Mouse (Mus musculus): Measurements from ENCODE around the gene Hist1h2bq. TPM values are rescaled to one million over a fixed set of nuclear protein-coding genes. Genes with fewer than 3 reads are reported as not detected.
"Not testable (repeated sequence)": the region's sequence is repeated elsewhere in the genome, so short reads cannot be mapped to it uniquely, and the experiment has no call there.

Hist1h2bq gene
- total RNA-seq (2015) = 340 and 370 TPM in 2 replicates
- total RNA-seq (2017) = 37.2 and 71.4 TPM in 2 replicates

- peak; percentile 79 for ATAC-seq (ENCODE audit: poor library complexity, severe bottlenecking)
Observed at GRCm38 (mm10) chr13:21810073-21810472, at the start of gene Hist1h2bq, which contains the start of gene Hist1h2ao. Gene Hist1h2bq, minus strand, starts transcription at chr13:21810197. Gene Hist1h2ao, plus strand, starts transcription at chr13:21810465.

DNA sequence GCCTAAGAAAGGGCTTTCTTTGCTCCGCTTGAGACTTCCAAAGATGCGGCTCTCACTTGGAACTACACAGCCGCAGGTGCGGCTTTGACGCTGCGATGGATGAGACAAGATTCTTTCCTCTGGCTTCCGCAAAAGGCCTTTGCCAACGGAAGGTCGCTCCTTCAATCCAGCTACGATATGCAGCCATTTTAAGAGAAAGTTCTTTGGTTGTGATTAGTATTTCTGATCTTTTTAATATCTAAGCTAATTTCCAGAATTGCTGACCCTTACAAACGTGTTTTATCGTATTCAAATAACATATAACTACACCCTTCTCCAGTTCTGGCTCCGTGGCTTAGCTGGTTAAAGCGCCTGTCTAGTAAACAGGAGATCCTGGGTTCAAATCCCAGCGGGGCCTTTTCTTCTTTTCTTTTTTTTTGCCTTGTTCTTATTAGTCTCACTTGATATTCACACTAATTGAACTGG lies 45.7 kb upstream of the Hist1h2bq start:
- no peak for ATAC-seq (ENCODE audit: poor library complexity, severe bottlenecking)

GRCm38 (mm10) chr13:21855146-21855545 lies 45.1 kb upstream of the Hist1h2bq start:
- ATAC-seq (ENCODE audit: poor library complexity, severe bottlenecking) = peak; percentile 45; the same call in 1 of the 2 replicates

- ATAC-seq (ENCODE audit: poor library complexity, severe bottlenecking) = peak; percentile 41
Observed at GRCm38 (mm10) chr13:21852215-21852945, 42.4 kb upstream of the Hist1h2bq start.

DNA sequence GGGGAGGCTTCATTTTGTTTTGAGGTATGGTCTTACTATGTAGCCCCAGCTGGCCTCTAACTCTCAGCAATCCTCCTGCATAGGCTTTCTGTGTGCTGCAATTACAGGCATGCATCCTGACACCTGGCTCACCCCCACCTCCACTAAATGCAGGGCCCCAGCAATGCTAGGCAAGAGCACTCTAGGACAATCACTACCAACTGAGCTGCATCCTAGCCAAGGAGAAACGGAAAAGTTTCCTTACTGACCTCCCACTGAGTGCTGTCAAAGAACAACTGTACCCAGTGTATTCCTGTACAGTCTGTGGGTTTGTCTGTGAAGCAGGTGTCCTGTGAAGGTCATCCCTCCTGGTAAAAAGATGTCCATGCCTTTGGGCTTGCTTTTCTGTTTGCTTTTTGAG lies 40.7 kb upstream of the Hist1h2bq start:
- ATAC-seq (ENCODE audit: poor library complexity, severe bottlenecking) = not testable (repeated sequence)

- ATAC-seq (ENCODE audit: poor library complexity, severe bottlenecking) = no peak
Observed at GRCm38 (mm10) chr13:21847883-21848282, 37.9 kb upstream of the Hist1h2bq start.

- peak; percentile 87 for ATAC-seq (ENCODE audit: poor library complexity, severe bottlenecking)
Observed at GRCm38 (mm10) chr13:21846356-21846755, 36.4 kb upstream of the Hist1h2bq start.

- peak; percentile 97 for ATAC-seq (ENCODE audit: poor library complexity, severe bottlenecking)
Observed at GRCm38 (mm10) chr13:21840508-21840907, 30.5 kb upstream of the Hist1h2bq start.

GRCm38 (mm10) chr13:21833461-21833860 lies 23.5 kb upstream of the Hist1h2bq start, which contains the start of the genes Hist1h2ap and Hist1h2br:
Gene Hist1h2ap, minus strand, starts transcription at chr13:21833507.
Gene Hist1h2br, plus strand, starts transcription at chr13:21833743.
- ATAC-seq (ENCODE audit: poor library complexity, severe bottlenecking) = peak; percentile 77

DNA sequence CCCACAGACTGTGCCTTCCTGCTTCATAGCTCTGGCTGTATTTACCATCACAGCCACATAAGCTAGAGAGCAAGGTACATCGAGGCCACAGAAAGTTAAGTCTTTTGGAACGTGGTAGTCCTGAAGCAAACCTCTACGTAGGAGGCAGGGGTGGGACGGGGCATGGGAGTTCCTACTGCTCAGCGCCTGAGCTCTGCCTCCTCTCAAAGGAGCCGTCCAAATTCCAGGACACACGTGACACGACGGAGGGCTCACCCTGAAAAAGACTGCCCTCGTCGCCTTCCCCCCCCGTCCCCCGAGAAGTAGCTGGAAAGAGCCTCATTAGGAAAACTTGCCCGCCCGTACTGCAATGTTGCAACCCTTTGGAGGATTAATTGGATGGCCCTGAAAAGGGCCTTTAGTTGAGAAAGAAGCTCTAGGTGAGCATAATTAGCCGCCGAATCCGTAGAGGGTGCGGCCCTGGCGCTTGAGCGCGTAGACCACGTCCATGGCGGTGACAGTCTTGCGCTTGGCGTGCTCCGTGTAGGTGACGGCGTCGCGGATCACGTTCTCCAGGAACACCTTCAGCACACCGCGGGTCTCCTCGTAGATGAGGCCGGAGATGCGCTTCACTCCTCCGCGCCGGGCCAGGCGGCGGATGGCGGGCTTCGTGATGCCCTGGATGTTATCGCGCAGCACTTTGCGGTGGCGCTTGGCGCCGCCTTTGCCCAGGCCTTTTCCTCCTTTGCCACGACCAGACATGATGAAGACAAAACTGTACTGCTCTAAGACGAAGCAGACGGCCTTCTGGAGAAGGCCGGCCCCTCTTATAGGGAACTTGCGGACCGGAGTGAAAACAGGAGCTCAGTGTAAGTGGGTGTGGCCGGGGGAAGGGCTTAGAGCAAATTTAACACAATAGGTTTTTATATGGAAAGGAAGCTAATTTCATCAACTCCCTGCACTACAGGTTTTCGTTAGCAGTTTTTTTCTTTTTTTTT lies 21.7 kb upstream of the Hist1h2bq start, which contains the start of gene Hist1h4n:
Gene Hist1h4n, minus strand, starts transcription at position 779 of the 977 bp plus-strand sequence.
- peak; percentile 58 for ATAC-seq (ENCODE audit: poor library complexity, severe bottlenecking)

DNA sequence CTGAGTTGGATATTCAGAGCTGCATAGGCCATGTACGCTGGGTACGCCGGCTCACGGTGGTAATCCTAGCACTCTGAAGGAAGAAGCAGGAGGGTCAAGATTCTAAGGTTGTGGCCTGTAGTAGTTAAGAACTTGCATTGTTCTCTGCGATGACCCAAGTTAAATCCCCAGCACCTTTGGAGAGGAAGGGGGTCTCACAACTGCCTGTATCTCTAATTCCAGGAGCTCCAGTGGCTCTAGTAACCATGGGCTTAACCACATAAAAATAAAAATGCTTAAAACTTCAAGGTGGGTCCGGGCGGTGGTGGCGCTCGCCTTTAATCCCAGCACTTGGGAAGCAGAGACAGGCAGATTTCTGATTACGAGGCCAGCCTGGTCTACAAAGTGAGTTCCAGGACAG lies 20.3 kb upstream of the Hist1h2bq start:
- ATAC-seq (ENCODE audit: poor library complexity, severe bottlenecking) = no peak

DNA sequence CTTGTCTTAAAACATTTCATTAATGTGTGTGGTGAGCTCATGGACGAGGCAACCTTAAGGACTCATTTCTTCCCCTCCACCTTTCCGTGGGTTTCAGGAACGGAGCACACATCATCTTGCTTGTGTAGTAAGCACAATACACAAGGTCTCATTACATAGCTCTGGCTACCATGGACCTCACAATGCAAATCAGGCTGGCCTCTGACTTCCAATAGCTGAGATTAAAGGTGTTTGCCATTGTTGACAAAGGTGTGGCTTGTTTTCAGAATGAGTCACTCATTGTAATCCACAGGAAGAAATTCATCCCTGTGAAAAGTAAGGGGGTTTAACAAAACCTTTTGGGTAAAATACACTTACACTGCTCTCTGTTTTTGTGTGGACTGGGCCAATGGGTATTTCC lies 18.5 kb upstream of the Hist1h2bq start:
- no peak for ATAC-seq (ENCODE audit: poor library complexity, severe bottlenecking)

GRCm38 (mm10) chr13:21820082-21820890 lies 10.3 kb upstream of the Hist1h2bq start:
- not testable (repeated sequence) for ATAC-seq (ENCODE audit: poor library complexity, severe bottlenecking)

DNA sequence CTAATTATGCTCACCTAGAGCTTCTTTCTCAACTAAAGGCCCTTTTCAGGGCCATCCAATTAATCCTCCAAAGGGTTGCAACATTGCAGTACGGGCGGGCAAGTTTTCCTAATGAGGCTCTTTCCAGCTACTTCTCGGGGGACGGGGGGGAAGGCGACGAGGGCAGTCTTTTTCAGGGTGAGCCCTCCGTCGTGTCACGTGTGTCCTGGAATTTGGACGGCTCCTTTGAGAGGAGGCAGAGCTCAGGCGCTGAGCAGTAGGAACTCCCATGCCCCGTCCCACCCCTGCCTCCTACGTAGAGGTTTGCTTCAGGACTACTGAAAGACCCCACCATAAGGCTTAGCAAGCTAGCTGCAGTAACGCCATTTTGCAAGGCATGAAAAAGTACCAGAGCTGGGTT lies 2.1 kb upstream of the Hist1h2bq start:
- ATAC-seq (ENCODE audit: poor library complexity, severe bottlenecking) = peak; percentile 31

DNA sequence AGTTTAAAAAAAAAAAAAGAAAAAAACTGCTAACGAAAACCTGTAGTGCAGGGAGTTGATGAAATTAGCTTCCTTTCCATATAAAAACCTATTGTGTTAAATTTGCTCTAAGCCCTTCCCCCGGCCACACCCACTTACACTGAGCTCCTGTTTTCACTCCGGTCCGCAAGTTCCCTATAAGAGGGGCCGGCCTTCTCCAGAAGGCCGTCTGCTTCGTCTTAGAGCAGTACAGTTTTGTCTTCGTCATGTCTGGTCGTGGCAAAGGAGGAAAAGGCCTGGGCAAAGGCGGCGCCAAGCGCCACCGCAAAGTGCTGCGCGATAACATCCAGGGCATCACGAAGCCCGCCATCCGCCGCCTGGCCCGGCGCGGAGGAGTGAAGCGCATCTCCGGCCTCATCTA lies 1.5 kb upstream of the Hist1h2bq start, which contains the start of gene Hist1h4m:
Gene Hist1h4m, plus strand, starts transcription at position 208 of the 400 bp plus-strand sequence.
- peak; percentile 64 for ATAC-seq (ENCODE audit: poor library complexity, severe bottlenecking)

DNA sequence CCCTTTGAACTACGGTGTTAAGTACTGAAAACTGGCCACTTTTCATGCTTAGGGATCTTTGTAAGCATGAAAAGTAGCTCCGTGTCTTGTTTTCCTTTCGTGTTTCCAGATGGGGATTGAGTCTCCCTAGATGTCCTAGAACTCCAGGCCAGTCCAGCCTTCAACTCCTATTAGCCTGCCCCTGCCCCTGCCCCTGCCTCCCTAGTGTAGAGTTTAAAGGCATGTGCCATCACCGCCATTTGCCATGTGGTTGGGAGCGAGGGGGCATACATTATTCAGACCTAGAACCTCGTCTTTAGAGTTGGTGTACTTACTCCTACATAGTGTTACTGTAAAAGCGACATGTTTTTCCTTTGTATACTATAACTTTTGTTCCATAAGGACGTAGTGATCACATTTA lies 1.1 kb upstream of the Hist1h2bq start:
- 0 out of 2 replicates have a peak, but pooled peaks have one; percentile 3 for ATAC-seq (ENCODE audit: poor library complexity, severe bottlenecking)

GRCm38 (mm10) chr13:21803058-21803457 lies 6.9 kb downstream of the Hist1h2bq start:
- ATAC-seq (ENCODE audit: poor library complexity, severe bottlenecking) = peak; percentile 96

GRCm38 (mm10) chr13:21797163-21797562 lies 12.8 kb downstream of the Hist1h2bq start:
- ATAC-seq (ENCODE audit: poor library complexity, severe bottlenecking) = peak; percentile 87

DNA sequence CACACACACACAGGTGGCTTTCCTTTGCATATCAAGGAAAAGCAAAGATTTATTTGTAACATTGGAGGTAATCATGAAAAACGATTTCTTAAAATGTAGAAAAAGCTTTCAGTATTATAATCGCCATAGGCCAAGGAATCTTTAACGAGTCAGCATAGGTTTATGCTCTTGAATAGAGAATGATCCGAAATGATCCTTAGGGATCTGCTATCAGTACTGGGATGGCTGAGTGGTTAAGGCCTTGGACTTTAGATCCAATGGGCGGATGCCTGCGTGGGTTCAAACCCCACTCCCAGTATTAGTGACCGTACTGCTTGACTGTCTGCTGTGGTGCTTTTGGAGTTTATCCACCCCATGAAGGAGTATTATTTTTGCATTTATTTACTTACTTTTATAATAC lies 14.4 kb downstream of the Hist1h2bq start:
- no peak for ATAC-seq (ENCODE audit: poor library complexity, severe bottlenecking)

All from megakaryocyte, adult 5-6 weeks (primary cell).